Mouse (Mus musculus) midbrain, postnatal 0 days (tissue): Measurements from ENCODE around the gene Tbc1d8. TPM values are rescaled to one million over a fixed set of nuclear protein-coding genes. Genes with fewer than 3 reads are reported as not detected.

Source experiments
- ATAC-seq: fragments of 200-750 bp; cut with Nextera tagmentation; 2 replicates; pipeline ENCODE4 v1.8.0; 2017; ENCODE audit warnings: moderate number of reproducible peaks, mild to moderate bottlenecking, moderate TSS enrichment, moderate library complexity; ENCODE audit not compliant: low FRiP score
- DNase-seq: peaks from one replicate; pipeline ENCODE4 v3.0.0-alpha.2; 2015; ENCODE audit warnings: low spot score
- H3K27ac ChIP-seq: fragments of 300-500 bp; sonication (generic); 2 replicates; pipeline ENCODE4 v1.5.1; 2014; ENCODE audit warnings: low read depth, mild to moderate bottlenecking, low read length, mixed read lengths
- H3K27me3 ChIP-seq: fragments of 300-500 bp; sonication (generic); 2 replicates; pipeline ENCODE4 v1.6.1; 2014; ENCODE audit warnings: low read length, control low read depth, mixed read lengths; ENCODE audit not compliant: insufficient read depth
- H3K36me3 ChIP-seq: fragments of 300-500 bp; sonication (generic); 2 replicates; pipeline ENCODE4 v1.6.1; 2014; ENCODE audit warnings: low read length, control low read depth, mixed read lengths; ENCODE audit not compliant: insufficient read depth
- H3K4me1 ChIP-seq: fragments of 300-500 bp; sonication (generic); 2 replicates; pipeline ENCODE4 v1.6.1; 2014; ENCODE audit warnings: mild to moderate bottlenecking, control low read depth, antibody characterized with exemption, low read length, mixed read lengths; ENCODE audit not compliant: insufficient read depth
- H3K4me2 ChIP-seq: fragments of 300-500 bp; sonication (generic); 2 replicates; pipeline ENCODE4 v1.6.1; 2014; ENCODE audit warnings: low read depth, mild to moderate bottlenecking, low read length, mixed read lengths; ENCODE audit not compliant: poor library complexity, severe bottlenecking
- H3K4me3 ChIP-seq: fragments of 300-500 bp; sonication (generic); 2 replicates; pipeline ENCODE4 v1.5.1; 2014; ENCODE audit warnings: low read depth, mild to moderate bottlenecking, low read length, moderate library complexity
- H3K9ac ChIP-seq: fragments of 300-500 bp; sonication (generic); replicated peaks from 2 replicates; pipeline ENCODE4 v1.6.1; 2014; ENCODE audit warnings: mild to moderate bottlenecking, low read length, moderate library complexity, mixed read lengths; ENCODE audit not compliant: poor library complexity, severe bottlenecking
- H3K9me3 ChIP-seq: fragments of 300-500 bp; sonication (generic); 2 replicates; pipeline ENCODE4 v1.6.1; 2016; ENCODE audit warnings: low read length, control low read depth
- CTCF ChIP-seq: IDR thresholded peaks from 2 replicates; pipeline ENCODE4 v1.5.1; 2016; ENCODE audit warnings: antibody characterized with exemption, mild to moderate bottlenecking
- WGBS: fragments of 180-500 bp; shearing (Covaris S2); extraction: QIAGEN DNeasy Blood & Tissue Kit; methylation state at CpG from one replicate; pipeline ENCODE4 v1.1.7; 2014; 5-methylcytosine and 5-hydroxymethylcytosine counted together
- polyA plus RNA-seq: library from polyadenylated mRNA; unstranded; fragments of >200 nt; fragmentation: Nextera tagmentation; extraction: Ambion mirVana; gene quantifications from 2 replicates; pipeline ENCODE4 v1.2.1, GENCODE M21; 2015
- total RNA-seq: library from RNA; depleted of rRNA; stranded (reverse); fragments of >200 nt; gene quantifications from 2 replicates; pipeline ENCODE4 v1.2.3, GENCODE M21; 2014

Tbc1d8 gene
- total and polyA plus RNA-seq, 2 experiments from 2014 or later: 8.5 to 18.3 TPM

GRCm38 (mm10) chr1:39454108-39454782 lies 24.3 kb downstream of the Tbc1d8 start:
- Histone ChIP-seq H3K9ac (no peak overlapping the region), H3K4me1 (no peaks in the 10 kb centered on the region), H3K36me3 (no peaks in the 10 kb centered on the region), H3K9me3 (no peaks in the 10 kb centered on the region), H3K4me2 (no peak overlapping the region), H3K27me3 (no peaks in the 10 kb centered on the region), H3K27ac (no peak overlapping the region), H3K4me3 (no peak overlapping the region)
- DNase-seq (no peak), ATAC-seq (no peak)
- WGBS: 77% methylated on average over 9 of the region's 9 CpGs
- TF ChIP-seq CTCF: no peak

- H3K27me3 ChIP-seq: no peaks in the 10 kb centered on the region
- no peaks in the 10 kb centered on the region for H3K9me3 ChIP-seq
- H3K4me1 ChIP-seq: no peaks in the 10 kb centered on the region
- H3K4me3 ChIP-seq: no peak overlapping the region
- H3K27ac ChIP-seq: no peak overlapping the region
- H3K9ac ChIP-seq: no peak overlapping the region
- no peak for ATAC-seq
- 77% methylated on average over 4 of the region's 4 CpGs for WGBS
- TF ChIP-seq CTCF: no peak
- H3K4me2 ChIP-seq: no peak overlapping the region
- no peaks in the 10 kb centered on the region for H3K36me3 ChIP-seq
- no peak for DNase-seq
These were observed 26.4 kb downstream of the Tbc1d8 start for GRCm38 (mm10) chr1:39452203-39452602.

DNA sequence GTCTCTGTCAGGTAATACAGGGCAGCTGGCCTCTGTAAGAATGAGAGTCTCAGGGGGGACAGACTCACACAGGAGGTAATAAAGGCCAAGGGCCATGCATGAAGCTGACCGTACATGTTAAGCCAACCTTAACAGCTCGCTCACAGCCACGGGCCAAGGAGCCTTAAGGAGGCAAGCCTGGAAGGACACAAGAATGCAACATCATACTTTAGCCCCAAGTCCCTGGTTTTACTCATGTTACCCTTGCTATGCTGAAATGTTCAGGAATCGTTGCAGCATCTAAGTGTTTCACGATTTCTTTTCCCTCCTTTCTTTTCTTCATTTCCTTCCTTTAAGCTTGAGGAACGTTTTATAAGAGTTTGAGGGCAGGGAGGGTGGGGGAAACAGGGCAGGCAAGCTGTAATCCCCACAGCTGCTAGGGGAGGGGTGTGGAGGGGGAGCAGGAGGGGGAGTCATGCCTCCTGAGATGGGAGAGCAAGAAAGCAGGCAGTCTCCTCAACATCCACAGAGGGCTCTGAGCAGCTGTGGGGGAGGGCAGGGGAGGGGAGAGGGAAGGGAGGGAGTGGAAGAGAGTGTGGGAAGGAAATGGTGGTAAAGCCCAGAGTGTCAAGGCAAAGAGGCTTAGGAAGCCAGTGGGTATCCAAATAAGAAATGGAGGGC lies 28.4 kb downstream of the Tbc1d8 start:
- Histone ChIP-seq H3K36me3 (no peaks in the 10 kb centered on the region), H3K27ac (no peak overlapping the region), H3K4me3 (no peak overlapping the region), H3K9ac (no peak overlapping the region), H3K4me2 (no peak overlapping the region), H3K27me3 (no peaks in the 10 kb centered on the region), H3K9me3 (no peaks in the 10 kb centered on the region), H3K4me1 (no peaks in the 10 kb centered on the region)
- 54% methylated on average over 6 of the region's 6 CpGs for WGBS
- DNase-seq: no peak
- no peak for TF ChIP-seq CTCF
- no peak for ATAC-seq

- 93% methylated on average over 12 of the region's 12 CpGs for WGBS
- H3K9ac ChIP-seq: no peak overlapping the region
- H3K27me3 ChIP-seq: no peaks in the 10 kb centered on the region
- DNase-seq: no peak
- H3K4me1 ChIP-seq: no peaks in the 10 kb centered on the region
- H3K27ac ChIP-seq: no peak overlapping the region
- no peak overlapping the region for H3K4me2 ChIP-seq
- H3K9me3 ChIP-seq: no peaks in the 10 kb centered on the region
- no peaks in the 10 kb centered on the region for H3K36me3 ChIP-seq
- no peak overlapping the region for H3K4me3 ChIP-seq
- no peak for ATAC-seq
- TF ChIP-seq CTCF: no peak
These were observed 29.2 kb downstream of the Tbc1d8 start for GRCm38 (mm10) chr1:39449251-39449790.

DNA sequence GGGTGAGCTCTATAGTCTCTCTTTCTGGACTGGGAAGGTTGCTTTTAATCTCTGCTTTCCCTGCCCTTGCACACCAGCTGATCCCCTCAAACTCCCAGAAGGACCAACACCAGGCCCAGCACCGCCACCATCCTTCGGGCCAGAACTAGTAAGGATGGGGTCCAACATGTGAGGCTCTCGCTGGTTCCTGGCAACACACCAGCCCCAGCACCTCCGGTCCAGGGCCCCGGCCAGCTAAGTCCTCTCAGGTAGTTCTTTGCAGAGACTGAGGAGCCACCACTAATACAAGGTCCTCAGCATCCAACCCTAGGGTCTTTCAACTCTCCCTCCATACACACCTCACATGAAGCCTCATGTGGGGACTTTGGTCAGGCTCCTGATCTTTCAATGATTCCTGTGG lies 29.7 kb downstream of the Tbc1d8 start:
- no peaks in the 10 kb centered on the region for H3K36me3 ChIP-seq
- no peak overlapping the region for H3K4me3 ChIP-seq
- H3K4me2 ChIP-seq: no peak overlapping the region
- H3K27ac ChIP-seq: no peak overlapping the region
- WGBS: 97% methylated on average over 5 of the region's 5 CpGs
- no peaks in the 10 kb centered on the region for H3K4me1 ChIP-seq
- ATAC-seq (no peak), DNase-seq (no peak)
- no peaks in the 10 kb centered on the region for H3K9me3 ChIP-seq
- no peak overlapping the region for H3K9ac ChIP-seq
- no peaks in the 10 kb centered on the region for H3K27me3 ChIP-seq
- TF ChIP-seq CTCF: no peak

DNA sequence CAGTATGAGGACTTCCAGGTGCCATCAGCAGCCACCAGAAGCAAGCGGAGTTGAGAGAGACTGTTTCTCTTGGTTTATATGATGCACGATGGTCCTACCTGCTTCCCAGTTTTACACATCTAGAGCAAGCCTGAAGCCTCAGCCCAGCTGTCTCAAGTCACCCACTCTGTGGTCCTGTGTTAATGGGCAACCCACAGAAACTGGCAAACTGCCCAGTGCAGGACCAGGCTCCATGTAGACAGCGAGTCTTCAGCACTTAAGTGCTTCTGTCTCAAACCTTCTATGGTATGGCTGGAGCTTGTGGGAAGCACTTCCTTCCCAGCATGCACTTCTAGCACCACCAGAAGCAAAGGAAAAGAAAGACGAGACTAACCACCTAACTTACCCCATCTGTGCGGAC lies 30.3 kb downstream of the Tbc1d8 start:
- H3K4me3 ChIP-seq: no peak overlapping the region
- ATAC-seq: no peak
- no peak for TF ChIP-seq CTCF
- 88% methylated on average over 5 of the region's 5 CpGs for WGBS
- no peaks in the 10 kb centered on the region for H3K36me3 ChIP-seq
- no peak overlapping the region for H3K4me2 ChIP-seq
- H3K27me3 ChIP-seq: no peaks in the 10 kb centered on the region
- DNase-seq: no peak
- H3K9ac ChIP-seq: no peak overlapping the region
- no peak overlapping the region for H3K27ac ChIP-seq
- peaks cover 5% of the 10 kb centered on the region; the same call in 1 of the 2 replicates for H3K4me1 ChIP-seq
- no peaks in the 10 kb centered on the region for H3K9me3 ChIP-seq
